23 mouse cellular contexts compared by ENCODE assay signal in genomic region chr5:76866819-76867218, GRCm38 (mm10). TPM values are rescaled to one million over a fixed set of nuclear protein-coding genes. Genes with fewer than 3 reads are reported as not detected.
DNase-seq lines count a peak whose midpoint lies in the region; ATAC-seq lines count a peak whose summit lies in the region.
"Had no signal": no experiment of that assay in that cellular context is flagged by ENCODE, and none has a peak within 500 bp of the region (broad histone marks: within the 10 kb centered on the region; RNA-seq: fewer than 3 reads in every experiment).

No protein-coding gene starts in this region.

- H3K4me3 ChIP-seq in forebrain, embryonic 11.5 days (ENCODE audit: low read depth, low read length): no peak overlapping the region
- no peak overlapping the region for H3K4me3 ChIP-seq in forebrain, embryonic 12.5 days (replicated peaks)
- no peak overlapping the region for H3K4me3 ChIP-seq in heart, embryonic 14.5 days (ENCODE audit: control insufficient read depth in 1 of 2, insufficient read depth in 1 of 2, low read depth in 1 of 2, low read length in 2 of 2)
- H3K4me3 ChIP-seq in midbrain, embryonic 13.5 days (replicated peaks): no peak overlapping the region
- H3K4me3 ChIP-seq in midbrain, embryonic 10.5 days: no peak overlapping the region
- H3K4me3 ChIP-seq: embryonic facial prominence, embryonic 15.5 days; erythroblast, embryonic 14.5 days; forebrain, embryonic 10.5 days; hindbrain, embryonic 15.5 days had no signal

- no peak overlapping the region for H3K27ac ChIP-seq in forebrain, embryonic 11.5 days (ENCODE audit: low read depth, low read length)
- H3K27ac ChIP-seq in forebrain, embryonic 12.5 days: no peak overlapping the region
- peak overlapping the region in 1 of 2 experiments; percentile 82; a peak in 1 of 4 replicates for H3K27ac ChIP-seq in heart, embryonic 14.5 days (replicated peaks in 1 of 2; ENCODE audit: control insufficient read depth in 1 of 2, insufficient read depth in 1 of 2, low read depth in 2 of 2, low read length in 2 of 2)
- H3K27ac ChIP-seq in midbrain, embryonic 13.5 days: no peak overlapping the region
- H3K27ac ChIP-seq in midbrain, embryonic 10.5 days (replicated peaks): no peak overlapping the region
- H3K27ac ChIP-seq: embryonic facial prominence, embryonic 15.5 days; forebrain, embryonic 10.5 days; hindbrain, embryonic 15.5 days had no signal

- no peaks in the 10 kb centered on the region for H3K9me3 ChIP-seq in forebrain, embryonic 11.5 days (ENCODE audit: control insufficient read depth, low read length)
- no peaks in the 10 kb centered on the region for H3K9me3 ChIP-seq in forebrain, embryonic 12.5 days
- H3K9me3 ChIP-seq in heart, embryonic 14.5 days (ENCODE audit: control insufficient read depth, low read length): no peaks in the 10 kb centered on the region
- H3K9me3 ChIP-seq in midbrain, embryonic 13.5 days: no peaks in the 10 kb centered on the region
- no peaks in the 10 kb centered on the region for H3K9me3 ChIP-seq in midbrain, embryonic 10.5 days (replicated peaks)
- H3K9me3 ChIP-seq: embryonic facial prominence, embryonic 15.5 days; forebrain, embryonic 10.5 days; G1E; hindbrain, embryonic 15.5 days had no signal

- H3K4me2 ChIP-seq in forebrain, embryonic 11.5 days (ENCODE audit: low read depth, low read length, severe bottlenecking): no peak overlapping the region
- H3K4me2 ChIP-seq in forebrain, embryonic 12.5 days: no peak overlapping the region
- H3K4me2 ChIP-seq in heart, embryonic 14.5 days (ENCODE audit: low read length): peak overlapping the region; percentile 57; the same call in 1 of the 2 replicates
- no peak overlapping the region for H3K4me2 ChIP-seq in midbrain, embryonic 13.5 days (replicated peaks)
- H3K4me2 ChIP-seq: embryonic facial prominence, embryonic 15.5 days; hindbrain, embryonic 15.5 days had no signal

- 85% methylated on average over 8 of the region's 8 CpGs for WGBS in forebrain, embryonic 11.5 days
- WGBS in forebrain, embryonic 12.5 days: 84% methylated on average over 8 of the region's 8 CpGs
- 80% methylated on average over 8 of the region's 8 CpGs for WGBS in heart, embryonic 14.5 days
- 84% methylated on average over 8 of the region's 8 CpGs for WGBS in midbrain, embryonic 13.5 days
- WGBS in midbrain, embryonic 10.5 days: 85% methylated on average over 8 of the region's 8 CpGs

- no peaks in the 10 kb centered on the region for H3K4me1 ChIP-seq in forebrain, embryonic 11.5 days (replicated peaks; ENCODE audit: control insufficient read depth, insufficient read depth, low read length)
- H3K4me1 ChIP-seq in forebrain, embryonic 12.5 days: no peaks in the 10 kb centered on the region; the same call in 1 of the 2 replicates
- H3K4me1 ChIP-seq in heart, embryonic 14.5 days (ENCODE audit: control insufficient read depth in 2 of 2, insufficient read depth in 2 of 2, low read length in 2 of 2): peaks cover 10 to 36% of the 10 kb centered on the region in 2 experiments
- no peaks in the 10 kb centered on the region for H3K4me1 ChIP-seq in midbrain, embryonic 13.5 days (replicated peaks)
- peaks cover 12% of the 10 kb centered on the region for H3K4me1 ChIP-seq in midbrain, embryonic 10.5 days
- H3K4me1 ChIP-seq: embryonic facial prominence, embryonic 15.5 days; hindbrain, embryonic 15.5 days had no signal

- H3K36me3 ChIP-seq in forebrain, embryonic 11.5 days (ENCODE audit: control insufficient read depth, insufficient read depth, low read length): no peaks in the 10 kb centered on the region; the same call in 1 of the 2 replicates
- peaks cover 70% of the 10 kb centered on the region for H3K36me3 ChIP-seq in forebrain, embryonic 12.5 days (replicated peaks)
- peaks cover 41% of the 10 kb centered on the region for H3K36me3 ChIP-seq in heart, embryonic 14.5 days (ENCODE audit: control insufficient read depth, insufficient read depth, low read length)
- H3K36me3 ChIP-seq in midbrain, embryonic 13.5 days: peaks cover 66% of the 10 kb centered on the region
- peaks cover 81% of the 10 kb centered on the region for H3K36me3 ChIP-seq in midbrain, embryonic 10.5 days

- H3K27me3 ChIP-seq in forebrain, embryonic 11.5 days (ENCODE audit: control insufficient read depth, insufficient read depth, low read length): no peaks in the 10 kb centered on the region
- no peaks in the 10 kb centered on the region for H3K27me3 ChIP-seq in forebrain, embryonic 12.5 days
- H3K27me3 ChIP-seq in heart, embryonic 14.5 days (ENCODE audit: control insufficient read depth, insufficient read depth, low read length): no peaks in the 10 kb centered on the region
- H3K27me3 ChIP-seq in midbrain, embryonic 13.5 days: no peaks in the 10 kb centered on the region
- no peaks in the 10 kb centered on the region for H3K27me3 ChIP-seq in midbrain, embryonic 10.5 days (ENCODE audit: low read depth, poor library complexity, severe bottlenecking)
- H3K27me3 ChIP-seq: embryonic facial prominence, embryonic 15.5 days; hindbrain, embryonic 15.5 days had no signal

- H3K9ac ChIP-seq in forebrain, embryonic 11.5 days (ENCODE audit: low read length): no peak overlapping the region
- H3K9ac ChIP-seq in forebrain, embryonic 12.5 days: no peak overlapping the region
- H3K9ac ChIP-seq in heart, embryonic 14.5 days (ENCODE audit: low read length): no peak overlapping the region
- H3K9ac ChIP-seq in midbrain, embryonic 13.5 days (replicated peaks): no peak overlapping the region
- H3K9ac ChIP-seq: embryonic facial prominence, embryonic 15.5 days; hindbrain, embryonic 15.5 days had no signal

- no peak for ATAC-seq in forebrain, embryonic 11.5 days (replicated peaks; ENCODE audit: low FRiP score)
- ATAC-seq in forebrain, embryonic 12.5 days (ENCODE audit: low FRiP score): no peak
- ATAC-seq in heart, embryonic 14.5 days (ENCODE audit: insufficient number of reproducible peaks, insufficient read depth, low FRiP score, low read depth): no peak
- 0 out of 2 replicates have a peak, but pooled peaks have one; percentile 32 for ATAC-seq in midbrain, embryonic 13.5 days
- ATAC-seq: CD4-positive, CD25-positive, alpha-beta regulatory T cell, adult 4 months; forebrain, embryonic 16.5 days; inflammation-experienced regulatory T-cells, adult 6 months had no signal

- DNase-seq in forebrain, embryonic 11.5 days (ENCODE audit: low spot score): peak; percentile 48
- no peak for DNase-seq in heart, postnatal 4 days
- DNase-seq in midbrain, embryonic 10.5 days (ENCODE audit: low spot score): no peak
- no peak for DNase-seq in natural killer cell, adult 2 months (ENCODE audit: low spot score in 2 of 2)
- DNase-seq: adrenal gland, adult 8-10 months; adrenal gland, postnatal 36 days; B cell, adult 2 months; cerebellum, adult 2 months; cerebellum, postnatal 14 days; embryo, embryonic 11 days; gastrocnemius, postnatal 10 days; heart, postnatal 10 days had no signal

RNA-seq across cellular contexts. Expression of gene Aasdh, which starts 38.5 kb away (rescaled TPM):
- polyA plus RNA-seq in forebrain, embryonic 11.5 days (2014; fragmentation: Nextera tagmentation; extraction: Ambion mirVana): 23.6 and 27.5 TPM in 2 replicates
- 20.5 and 22.5 TPM in 2 replicates for polyA plus RNA-seq in forebrain, embryonic 12.5 days (2016; fragmentation: Nextera tagmentation; extraction: Ambion mirVana)
- polyA plus RNA-seq in heart, embryonic 14.5 days (2014; fragmentation: Nextera tagmentation; extraction: Ambion mirVana): 17.8 and 19.1 TPM in 2 replicates
- total RNA-seq in heart, postnatal 4 days (2021): 10 to 100 TPM; 10.2 to 11.3 TPM
- polyA plus RNA-seq in midbrain, embryonic 13.5 days (2015; fragmentation: Nextera tagmentation; extraction: Ambion mirVana): 24.8 and 26.2 TPM in 2 replicates
- 22.3 and 24.3 TPM in 2 replicates for polyA plus RNA-seq in midbrain, embryonic 10.5 days (2016; fragmentation: Nextera tagmentation; extraction: Ambion mirVana)
